Mouse (Mus musculus) gonadal fat pad, adult 2 months (tissue): ENCODE results near the gene Zswim1. TPM values are rescaled to one million over a fixed set of nuclear protein-coding genes. Genes with fewer than 3 reads are reported as not detected.
"Not testable (repeated sequence)": the region's sequence is repeated elsewhere in the genome, so short reads cannot be mapped to it uniquely, and the experiment has no call there.

Source experiments
- DNase-seq: peaks from one replicate; pipeline ENCODE4 v3.0.0-alpha.2; 2012; ENCODE audit warnings: low read depth
- polyA plus RNA-seq: library from polyadenylated mRNA; depleted of rRNA; stranded (reverse); fragments of >200 nt; gene quantifications from 2 replicates; pipeline ENCODE4 v1.2.3, GENCODE M21; 2012

Gene Zswim1
- polyA plus RNA-seq, 1 experiment: 10.5 TPM

DNA sequence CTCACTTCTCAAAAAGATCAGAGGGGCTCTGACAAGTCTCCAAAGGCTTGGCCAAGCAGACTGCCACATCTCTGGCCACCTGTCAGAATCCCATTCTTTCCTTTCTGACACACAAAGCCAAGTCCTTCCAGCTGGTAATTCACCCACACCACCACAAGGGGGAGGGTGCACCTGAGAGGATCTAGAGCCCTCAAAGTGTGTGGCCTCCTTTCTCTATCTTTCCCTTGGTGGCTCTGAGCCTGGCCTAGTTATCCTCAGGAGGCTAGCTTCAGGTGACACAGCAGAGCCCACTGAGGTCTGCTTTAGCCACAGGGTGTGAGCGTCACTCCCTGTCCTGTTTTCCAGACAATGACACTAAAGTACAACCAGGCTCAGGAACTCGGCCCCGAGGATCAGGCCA is 29.2 kb upstream of the Zswim1 start:
- DNase-seq: no peak

DNA sequence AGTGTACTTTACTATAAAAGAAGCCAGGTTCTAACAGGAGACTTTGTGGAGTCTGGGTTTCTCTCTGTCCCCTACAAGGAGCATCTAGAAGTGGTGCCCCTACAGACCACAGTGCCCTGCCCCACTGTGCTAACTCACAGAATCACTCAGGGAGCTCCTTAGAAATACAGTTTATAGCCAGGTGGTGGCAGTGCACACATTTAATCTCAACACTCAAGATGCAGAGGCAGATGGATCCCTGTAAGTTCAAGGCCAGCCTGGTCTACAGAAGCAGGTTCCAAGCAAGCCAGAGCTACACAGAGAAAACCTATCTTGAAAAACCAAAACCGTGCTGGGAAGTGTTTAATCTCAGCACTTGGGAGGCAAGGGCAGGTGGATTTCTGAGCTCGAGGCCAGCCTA is 28.7 kb upstream of the Zswim1 start:
- DNase-seq: no peak

DNA sequence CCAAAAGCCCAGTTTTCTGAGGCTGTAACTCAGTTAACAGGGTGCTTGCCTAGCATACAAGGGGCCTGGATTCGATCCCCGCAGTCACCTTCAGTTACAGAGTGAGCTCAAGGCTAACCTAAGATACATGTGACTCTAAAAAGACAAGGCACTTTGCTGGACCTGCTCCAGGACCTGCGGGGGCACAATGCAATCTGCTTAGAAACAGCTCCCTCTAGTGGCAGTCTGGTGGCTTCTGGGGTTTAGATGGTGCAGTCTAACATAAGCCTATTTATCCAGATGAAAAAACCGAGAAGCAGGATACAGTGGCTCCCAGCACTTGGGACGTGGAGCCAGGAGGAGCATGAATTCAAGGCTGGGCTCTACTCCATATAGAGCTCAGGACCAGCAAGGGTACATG is 28.2 kb upstream of the Zswim1 start:
- no peak for DNase-seq

DNA sequence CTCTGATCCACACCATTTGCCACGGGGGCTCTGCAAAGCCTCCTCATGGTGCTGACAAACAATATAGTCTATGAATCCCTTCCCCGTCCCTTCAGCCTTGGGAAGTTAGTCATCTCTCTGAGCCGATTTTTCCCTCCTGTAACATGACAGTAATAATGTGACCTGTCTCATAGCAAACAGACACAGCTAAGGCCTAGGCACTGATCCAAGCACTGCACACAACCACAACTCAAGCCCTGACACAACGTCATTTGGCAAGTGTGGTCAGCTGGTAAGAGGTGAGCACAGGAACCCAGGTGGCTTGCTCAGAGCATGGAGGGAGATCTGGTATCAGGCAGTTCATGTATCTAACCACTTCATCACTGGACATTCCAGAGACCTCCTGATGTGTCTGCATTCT is 26.6 kb upstream of the Zswim1 start:
- no peak for DNase-seq

DNA sequence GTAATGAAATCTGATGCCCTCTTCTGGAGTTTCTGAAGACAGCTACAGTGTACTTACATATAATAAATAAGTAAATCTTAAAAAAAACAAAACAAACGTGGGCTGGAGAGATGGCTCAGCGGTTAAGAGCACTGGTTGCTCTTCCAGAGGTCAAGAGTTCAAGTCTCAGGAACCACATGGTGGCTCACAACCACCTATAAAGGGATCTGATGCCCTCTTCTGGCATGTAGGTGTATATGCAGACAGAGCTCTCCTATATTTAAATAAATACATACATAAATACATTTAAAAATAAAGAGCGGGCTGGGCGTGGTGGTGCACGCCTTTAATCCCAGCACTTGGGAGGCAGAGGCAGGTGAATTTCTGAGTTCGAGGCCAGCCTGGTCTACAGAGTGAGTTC is 23.9 kb upstream of the Zswim1 start:
- not testable (repeated sequence) for DNase-seq

DNA sequence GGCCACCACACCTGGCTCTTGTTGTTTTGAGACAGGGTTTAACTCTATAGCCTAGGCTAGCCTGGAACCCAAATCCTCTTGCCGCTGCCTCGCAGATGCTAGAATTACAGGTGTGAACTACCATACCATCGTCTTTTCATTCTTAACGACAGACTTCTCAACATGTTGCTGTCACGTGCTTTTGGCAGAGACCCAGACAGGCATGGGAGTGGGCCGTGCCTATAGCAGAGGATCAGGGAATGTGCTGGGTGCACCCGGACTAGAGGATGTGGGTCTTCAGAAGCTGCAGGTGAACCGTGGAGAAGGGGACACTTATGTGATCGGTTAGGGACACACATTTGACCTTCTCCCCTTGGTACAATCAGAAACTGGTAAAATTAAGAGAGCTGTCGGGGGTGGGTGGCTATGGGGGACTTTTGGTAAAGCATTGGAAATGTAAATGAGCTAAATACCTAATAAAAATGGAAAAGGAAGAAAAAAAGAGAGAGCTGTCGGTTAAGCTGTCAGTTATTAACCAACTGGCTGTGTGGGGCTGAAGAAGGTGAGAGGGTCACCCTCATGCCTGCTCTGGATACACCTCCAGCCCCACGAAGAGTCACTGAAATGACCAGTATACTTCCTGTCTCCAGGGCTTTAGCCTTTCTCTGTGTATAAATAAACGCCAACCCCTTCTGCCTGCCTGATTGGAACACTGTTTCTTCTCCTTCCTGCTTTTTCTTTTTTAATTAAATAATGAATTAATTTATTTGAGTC is 22.1 kb upstream of the Zswim1 start:
- no peak for DNase-seq

DNA sequence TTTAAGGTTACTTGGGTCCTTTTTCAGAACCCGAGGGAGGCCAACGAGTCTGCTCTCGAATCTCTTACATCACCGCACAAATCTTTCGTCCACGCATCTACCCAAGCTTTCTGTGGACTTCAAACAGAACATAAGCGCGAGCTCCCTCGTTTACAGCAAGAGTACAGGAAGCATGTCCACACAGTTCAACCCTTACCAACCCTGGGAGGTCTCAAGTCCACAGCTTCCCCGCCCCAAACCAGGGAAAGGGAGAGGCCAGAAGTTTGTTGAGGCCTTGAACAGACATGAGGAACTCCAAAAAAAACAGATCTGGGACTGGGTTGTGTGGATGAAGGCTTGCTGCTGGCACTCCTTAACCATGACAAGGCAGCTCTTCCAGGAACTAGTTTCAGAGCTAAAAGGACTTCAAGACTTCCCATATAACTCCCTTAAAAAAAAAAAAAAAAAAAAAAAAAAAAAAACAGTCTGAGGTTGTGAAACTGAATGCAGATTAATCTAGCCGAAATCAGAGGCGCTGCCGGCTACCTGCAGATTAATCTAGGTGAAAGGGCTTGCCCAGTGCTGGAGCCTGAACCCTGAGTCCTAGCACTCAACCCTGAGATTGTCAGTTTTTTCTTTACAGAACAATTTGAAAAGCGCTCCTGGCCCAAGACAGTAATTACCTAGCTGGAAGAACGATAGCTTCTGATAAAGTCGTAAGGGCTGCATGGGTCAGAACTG is 19.1 kb upstream of the Zswim1 start:
- no peak for DNase-seq

DNA sequence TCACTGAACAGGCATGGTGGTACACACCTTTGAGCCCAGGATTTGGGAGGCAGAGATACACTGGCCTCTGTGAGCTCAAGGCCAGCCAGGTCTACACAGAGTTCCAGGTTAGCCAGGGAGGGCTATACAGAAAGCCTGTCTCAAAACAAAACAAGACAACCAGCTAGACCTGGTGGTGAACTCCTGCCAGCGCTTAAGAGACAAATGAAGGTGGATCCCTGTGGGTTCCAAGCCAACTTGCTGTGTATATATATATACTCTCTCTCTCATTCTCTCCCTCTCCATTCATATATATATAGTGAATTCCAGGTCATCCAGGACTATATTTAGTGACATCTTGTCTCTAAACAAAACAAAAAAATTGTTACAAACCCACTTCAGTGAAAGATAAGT is 18.6 kb upstream of the Zswim1 start:
- DNase-seq: no peak

DNA sequence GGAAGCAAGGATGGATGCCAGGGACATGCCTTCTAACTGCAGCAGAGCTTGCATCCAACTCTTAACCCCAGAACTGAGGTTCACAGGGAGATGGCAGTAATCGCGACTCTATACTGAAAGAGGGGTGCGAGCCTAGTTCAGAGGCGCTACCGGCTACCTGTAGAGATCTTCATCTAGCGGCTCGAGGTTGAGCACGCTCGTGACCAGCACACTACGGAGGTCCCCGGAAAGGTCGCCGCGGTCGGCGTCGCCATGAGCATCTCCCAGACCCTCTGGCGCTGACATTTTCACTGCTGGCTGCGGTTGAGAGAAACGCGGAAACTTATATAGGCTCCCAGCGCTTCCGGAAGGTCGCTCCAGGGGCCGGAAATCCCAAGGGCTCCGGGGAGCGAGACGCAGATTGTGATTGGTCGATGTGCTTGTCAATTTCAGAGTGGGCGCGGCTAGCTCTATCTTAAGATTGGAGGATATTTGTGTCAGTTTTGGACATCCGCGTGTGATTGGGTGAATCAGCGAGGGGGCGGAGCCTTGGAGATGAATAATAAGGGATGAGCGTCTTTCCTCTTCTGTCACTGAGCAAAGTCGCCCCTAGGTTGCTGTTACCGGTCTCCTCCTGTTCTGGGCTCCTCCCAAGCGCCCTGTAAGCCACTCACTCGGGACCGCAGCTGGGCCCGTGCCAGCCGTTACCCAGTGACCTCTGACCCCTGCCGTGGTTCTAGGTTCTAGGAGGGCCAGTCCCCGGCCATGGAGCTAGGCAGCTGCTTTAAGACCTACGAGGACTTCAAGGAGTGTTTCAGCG is 17.8 kb upstream of the Zswim1 start, which contains the start of the genes Acot8 and Zswim3:
Gene Acot8 (minus strand): TSS at position 350 of the 799 bp plus-strand sequence.
Gene Zswim3 (plus strand): TSS at position 566 of the 799 bp plus-strand sequence.
- no peak for DNase-seq

DNA sequence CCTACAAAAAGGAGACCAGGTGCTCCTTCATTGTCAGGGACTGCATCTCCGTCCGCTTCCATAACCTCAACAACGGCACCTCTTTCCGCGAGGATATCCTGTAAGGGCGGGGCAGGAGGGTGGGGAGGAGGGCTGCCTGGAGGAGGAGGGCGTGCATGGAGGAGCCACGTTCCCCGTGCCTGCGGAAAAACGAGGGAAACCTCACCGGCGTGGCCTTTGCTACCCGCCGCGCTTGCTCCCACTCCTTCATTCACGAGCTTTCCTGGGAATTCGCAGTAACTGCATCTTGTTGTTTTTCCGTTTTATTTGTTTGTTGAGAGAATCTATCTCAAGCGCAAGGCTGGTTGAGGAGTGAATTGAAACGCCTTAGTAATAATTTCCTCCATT is 17.2 kb upstream of the Zswim1 start:
- no peak for DNase-seq

DNA sequence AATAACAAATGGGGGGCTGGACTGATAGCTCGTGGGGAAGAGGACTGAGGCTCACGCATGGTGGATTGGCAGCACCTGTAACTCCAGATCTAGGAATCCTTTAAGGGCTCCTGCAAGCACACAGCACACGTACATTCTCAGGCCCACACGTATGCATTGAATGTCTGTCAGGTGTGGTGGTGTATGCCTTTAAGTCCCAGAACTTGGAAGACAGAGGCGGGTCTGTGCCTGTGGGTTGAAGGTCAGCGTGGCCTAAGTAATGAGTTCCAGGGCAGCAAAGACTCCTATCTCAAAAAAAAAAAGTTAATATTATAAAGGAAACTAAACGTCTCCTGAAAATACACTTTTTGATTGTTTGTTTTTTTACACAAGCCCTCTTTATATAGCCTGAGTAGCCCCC is 15.9 kb upstream of the Zswim1 start:
- no peak for DNase-seq

DNA sequence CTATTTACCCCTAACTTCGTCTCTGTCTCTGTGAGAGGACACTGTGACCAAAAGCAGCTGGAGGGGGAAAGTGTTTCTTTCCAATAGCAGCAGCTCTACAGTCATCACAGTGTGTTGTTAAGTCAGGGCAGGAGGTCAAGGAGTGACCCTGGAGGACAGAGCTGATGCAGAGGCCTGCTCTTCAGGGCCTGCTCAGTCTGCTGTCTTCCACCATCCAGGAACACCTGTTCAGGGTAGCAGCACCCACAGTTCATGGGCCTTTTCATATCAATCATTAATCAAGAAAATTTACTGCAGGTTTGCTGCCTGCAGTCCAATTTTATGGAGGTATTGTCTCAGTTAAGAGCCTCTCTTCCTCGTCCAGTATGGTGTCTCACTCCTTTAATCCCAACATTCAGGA is 8.9 kb upstream of the Zswim1 start:
- DNase-seq: no peak

DNA sequence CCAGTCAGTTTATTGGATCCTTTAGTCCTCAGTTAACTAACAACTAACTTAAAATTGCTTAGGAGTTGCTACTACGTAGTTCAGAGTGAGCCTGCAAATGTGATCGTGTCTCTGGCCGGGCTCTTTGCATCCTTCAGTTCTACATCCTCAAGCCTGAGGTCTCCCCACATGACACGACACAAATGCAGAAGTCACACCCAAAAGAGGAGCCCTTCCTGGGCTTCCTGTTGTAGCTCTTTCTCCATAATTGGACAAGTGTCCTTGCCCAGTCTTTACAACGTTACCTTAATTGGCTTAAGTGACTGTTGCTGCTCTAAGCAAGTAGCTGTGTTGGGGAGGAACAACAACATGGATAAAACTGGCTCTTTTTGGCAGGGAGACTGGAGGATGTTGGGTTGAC is 7.1 kb upstream of the Zswim1 start:
- no peak for DNase-seq

DNA sequence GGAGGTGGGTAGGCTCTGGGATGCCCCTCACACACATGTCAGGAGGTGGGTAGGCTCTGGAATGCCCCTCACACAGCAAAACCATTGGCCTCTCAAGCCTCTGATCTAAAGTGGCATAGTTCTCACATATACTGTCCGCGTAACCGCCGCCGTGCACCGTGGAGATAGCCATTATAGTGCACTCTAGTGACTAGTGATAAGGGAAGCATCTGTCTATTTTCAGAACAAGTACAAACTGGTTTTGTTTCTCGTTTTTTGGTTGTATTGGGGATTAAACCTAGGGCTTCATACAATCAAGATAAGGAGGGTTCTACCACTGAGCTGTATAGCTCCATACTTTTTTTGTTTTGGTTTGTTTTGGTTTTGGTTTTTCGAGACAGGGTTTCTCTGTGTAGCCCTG is 6.7 kb upstream of the Zswim1 start:
- DNase-seq: no peak

DNA sequence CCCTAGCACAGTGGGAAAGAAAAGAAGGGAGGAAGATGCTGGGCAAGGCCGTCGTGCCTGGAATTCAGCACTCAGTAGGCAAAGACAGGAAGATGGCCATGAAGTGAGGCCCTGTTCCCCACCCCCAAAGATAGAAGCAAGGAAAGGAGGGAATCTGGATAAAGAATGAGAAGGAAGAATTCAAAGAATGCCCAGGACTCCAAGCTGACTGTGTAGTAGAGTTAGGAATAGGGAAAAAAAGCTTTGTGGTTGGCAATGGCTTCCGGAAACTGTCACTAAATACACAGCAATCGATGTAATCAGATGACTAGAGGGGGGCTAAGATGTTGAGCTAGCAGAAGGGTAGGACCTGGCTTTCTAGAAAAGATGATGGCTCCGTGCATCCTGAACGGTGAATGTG is 5.3 kb upstream of the Zswim1 start:
- DNase-seq: no peak

DNA sequence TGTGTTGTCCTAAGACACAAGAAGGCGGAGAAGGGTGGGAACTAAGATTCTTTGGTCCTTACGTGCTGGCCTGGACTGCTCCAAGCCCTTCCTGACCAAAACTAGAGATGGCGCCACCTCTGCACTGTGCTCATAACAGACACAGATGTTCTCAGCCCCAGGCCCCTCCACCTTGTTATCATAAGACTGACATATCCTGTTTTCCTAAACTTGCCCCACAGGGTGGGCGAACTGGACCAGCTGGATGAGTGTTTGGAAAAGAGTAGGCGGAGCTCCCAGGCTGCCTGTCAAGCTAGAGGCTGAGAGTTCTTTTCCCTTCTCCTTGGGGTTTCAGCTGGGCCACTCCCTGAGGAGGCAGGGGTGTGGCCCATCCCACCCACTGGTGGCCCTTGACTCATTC is 4.8 kb upstream of the Zswim1 start:
- no peak for DNase-seq

DNA sequence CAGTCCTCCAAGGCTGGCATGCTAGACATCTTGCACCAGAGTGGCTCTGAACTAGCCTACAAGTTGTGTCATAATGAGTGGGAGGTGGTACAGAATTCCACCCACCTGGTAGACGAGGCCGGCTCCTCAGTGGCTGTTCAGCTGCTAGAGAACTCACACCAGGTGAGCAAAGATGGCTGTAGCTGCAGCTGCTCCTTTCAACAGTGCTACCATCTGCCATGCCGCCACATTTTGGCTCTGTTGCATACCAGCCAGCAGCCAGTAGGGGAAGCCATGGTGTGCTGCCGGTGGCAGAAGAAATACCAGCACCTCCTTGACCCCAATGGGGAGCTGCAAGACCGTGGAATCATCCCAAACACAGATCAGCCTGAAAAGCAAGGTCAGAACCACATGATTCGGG is 1.4 kb upstream of the Zswim1 start:
- no peak for DNase-seq

DNA sequence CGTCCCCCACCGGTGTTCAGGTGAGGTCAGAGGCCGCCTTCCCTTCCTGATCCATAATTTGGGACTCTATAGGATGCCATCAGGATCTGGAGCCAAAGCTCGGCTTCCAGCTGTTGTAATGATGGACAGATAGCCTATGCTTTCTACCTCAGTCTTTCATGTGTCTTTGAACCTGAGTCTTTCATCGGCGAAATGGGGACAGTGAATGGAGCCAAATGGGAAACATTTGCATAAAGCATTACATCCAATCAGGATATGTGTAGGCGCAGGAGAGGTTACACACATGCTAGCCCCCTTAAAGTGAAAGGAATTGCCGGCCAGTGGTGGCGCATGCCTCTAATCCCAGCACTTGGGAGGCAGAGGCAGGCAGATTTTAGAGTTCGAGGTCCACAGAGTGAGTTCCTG is 697 bp downstream of the Zswim1 start:
- DNase-seq: no peak

DNA sequence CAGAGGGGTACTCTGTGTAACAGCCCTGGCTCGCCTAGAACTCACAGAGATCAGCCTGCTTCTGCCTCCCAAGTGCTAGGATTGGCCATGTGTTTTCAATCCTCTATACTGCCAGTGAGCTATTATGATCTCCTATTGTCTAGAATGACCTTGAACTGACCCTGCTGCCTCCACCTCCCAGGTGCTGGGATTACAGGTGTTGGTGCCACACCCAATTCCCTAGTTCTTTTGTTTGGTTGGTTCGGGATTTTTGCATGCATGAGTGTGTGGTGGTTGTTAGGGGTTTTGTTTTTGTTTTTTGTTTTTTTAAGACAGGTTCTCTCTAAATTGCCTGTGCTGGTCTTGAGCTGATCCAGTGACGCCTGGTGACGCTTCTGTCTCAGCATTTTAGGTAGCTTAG is 1.5 kb downstream of the Zswim1 start:
- DNase-seq: no peak

DNA sequence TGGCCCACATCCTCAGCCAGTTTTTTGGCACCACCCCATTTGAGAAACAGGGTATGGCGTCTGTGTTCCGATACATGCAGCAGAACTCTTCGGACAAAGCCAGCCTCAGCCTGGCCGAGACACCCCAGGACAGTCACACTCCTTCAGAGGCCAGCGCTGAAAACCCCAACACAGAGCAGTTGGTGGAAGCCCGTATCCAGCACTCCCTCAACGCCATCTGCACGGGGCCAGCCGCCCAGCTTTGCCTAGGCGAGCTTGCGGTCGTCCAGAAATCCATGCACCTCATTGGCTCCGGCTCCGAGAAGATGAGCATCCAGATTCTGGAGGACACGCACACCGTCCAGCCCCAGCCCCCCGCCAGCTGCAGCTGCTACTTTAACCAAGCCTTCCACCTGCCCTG is 3.0 kb downstream of the Zswim1 start:
- no peak for DNase-seq

DNA sequence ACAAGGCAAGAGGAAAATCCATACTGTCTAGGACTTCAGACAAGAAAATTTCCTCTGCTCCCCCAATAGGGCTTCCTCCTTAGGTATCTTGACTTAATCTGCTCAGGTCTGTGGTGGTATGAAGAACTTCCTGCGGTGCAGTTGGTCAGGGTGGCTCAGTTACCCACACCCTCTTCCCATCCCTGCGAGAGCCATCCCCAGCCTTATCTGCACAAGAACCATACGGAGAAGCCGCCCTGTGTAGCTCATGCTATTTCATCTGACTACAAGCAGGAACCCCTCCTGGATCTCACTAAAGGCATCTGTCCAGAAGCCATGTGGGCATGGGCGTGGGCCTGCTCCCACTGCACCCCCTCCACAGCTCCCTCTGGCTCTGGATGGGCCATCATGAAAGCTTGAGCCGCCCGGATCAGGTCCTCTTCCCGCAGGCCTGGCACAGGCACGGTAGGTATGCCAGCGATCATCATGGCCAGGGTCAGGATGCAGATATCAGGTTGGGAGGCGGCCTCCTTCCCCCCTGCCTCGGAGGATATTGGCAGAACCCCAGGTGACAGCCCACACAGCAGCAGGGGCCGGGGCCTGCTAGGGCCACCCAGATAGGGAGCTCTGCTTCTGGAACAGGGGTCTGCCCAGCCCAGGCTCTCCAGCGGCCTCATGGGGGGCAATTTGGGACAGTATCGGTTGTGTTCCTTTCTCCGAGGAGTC is 4.8 kb downstream of the Zswim1 start:
- DNase-seq: no peak

DNA sequence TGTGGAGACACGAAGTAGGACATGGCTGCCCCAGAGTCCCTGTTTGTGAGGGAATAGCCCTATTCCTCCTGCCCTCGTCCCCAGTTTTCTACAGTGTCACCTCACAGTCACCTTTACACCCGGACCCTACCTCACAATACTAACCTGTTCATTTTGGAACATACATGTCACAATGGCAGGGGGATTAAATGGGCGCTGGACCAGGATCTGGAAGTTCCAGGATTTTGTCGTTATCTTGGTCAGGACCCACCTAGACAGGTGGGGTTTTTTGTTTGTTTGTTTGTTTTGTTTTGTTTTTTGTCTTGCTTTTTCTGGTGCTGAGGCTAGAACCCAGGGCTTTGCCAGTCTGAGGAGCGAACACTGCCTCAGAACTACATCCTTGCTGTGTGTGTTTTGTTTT is 6.0 kb downstream of the Zswim1 start, which contains the start of gene Spata25:
Gene Spata25 (minus strand): TSS at position 101 of the 400 bp plus-strand sequence.
- no peak for DNase-seq
